Mouse (Mus musculus): ENCODE results near the gene Msmb. TPM values are rescaled to one million over a fixed set of nuclear protein-coding genes. Genes with fewer than 3 reads are reported as not detected.
A peak's percentile ranks its signal among the peaks of the same experiment; 100 is the strongest.
"Not testable (repeated sequence)": the region's sequence is repeated elsewhere in the genome, so short reads cannot be mapped to it uniquely, and the experiment has no call there.

The Msmb gene
- polyA plus RNA-seq (2012; rRNA removed) = not detected in 2 replicates

GRCm38 (mm10) chr14:32141723-32142122 is at the start of gene Msmb:
Gene Msmb (plus strand): TSS chr14:32142023.
- no peak for DNase-seq (ENCODE audit: low read depth)

GRCm38 (mm10) chr14:32093018-32093417 is 48.8 kb upstream of the Msmb start:
- no peak for DNase-seq (ENCODE audit: low read depth)

DNA sequence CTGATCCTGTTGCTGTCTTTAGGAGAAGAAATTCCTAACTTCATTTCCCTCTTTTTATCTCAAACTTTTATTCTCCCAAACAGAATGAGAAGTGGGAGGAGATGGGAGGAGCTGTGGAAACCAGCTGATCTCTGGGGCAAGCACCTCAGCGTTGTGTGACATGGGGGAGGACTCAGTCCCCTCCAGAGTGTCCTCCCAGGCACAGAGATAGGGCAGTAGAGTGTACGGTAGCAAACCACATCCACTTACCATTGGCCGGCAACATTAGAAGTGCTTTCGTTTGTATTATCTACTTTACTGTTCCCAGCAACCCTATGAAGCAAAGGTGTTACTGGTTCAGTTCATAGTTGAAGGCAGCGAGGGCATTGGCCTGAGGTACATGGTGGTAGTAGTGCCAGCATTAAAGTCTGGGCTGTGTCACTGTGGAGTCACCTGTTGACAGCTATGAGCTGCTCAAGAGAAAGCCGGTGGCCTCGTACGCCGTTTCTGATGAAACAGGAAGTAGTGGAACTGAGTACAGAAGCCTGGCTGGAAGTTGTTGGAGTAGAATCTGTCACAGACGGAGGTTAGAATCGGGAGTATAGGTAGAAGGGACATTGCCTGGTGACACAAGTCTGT is 48.2 kb upstream of the Msmb start:
- no peak for DNase-seq (ENCODE audit: low read depth)

GRCm38 (mm10) chr14:32095646-32096045 is 46.2 kb upstream of the Msmb start:
- no peak for DNase-seq (ENCODE audit: low read depth)

GRCm38 (mm10) chr14:32096740-32097139 is 45.1 kb upstream of the Msmb start:
- no peak for DNase-seq (ENCODE audit: low read depth)

- no peak for DNase-seq (ENCODE audit: low read depth)
Measured at GRCm38 (mm10) chr14:32097691-32098090, 44.1 kb upstream of the Msmb start.

GRCm38 (mm10) chr14:32098951-32099350 is 42.9 kb upstream of the Msmb start:
- no peak for DNase-seq (ENCODE audit: low read depth)

DNA sequence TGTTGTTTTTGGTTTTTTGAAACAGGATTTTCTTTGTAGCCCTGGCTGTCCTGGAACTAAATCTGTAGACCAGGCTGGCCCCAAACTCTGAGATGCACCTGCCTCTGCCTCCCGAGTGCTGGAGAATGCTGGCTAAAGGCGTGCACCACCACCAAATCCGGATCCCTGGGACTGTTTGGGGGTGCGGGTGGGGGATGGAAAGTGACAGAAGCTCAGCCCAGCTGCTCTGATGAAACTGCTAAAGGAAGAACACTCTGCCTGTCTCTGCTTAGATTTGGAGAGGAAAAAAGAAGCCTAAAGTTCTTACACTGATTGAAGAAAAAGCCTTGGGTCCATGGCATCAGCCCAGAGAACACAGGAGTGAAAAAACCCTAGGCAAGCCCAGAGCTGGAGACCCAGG is 38.3 kb upstream of the Msmb start:
- no peak for DNase-seq (ENCODE audit: low read depth)

DNA sequence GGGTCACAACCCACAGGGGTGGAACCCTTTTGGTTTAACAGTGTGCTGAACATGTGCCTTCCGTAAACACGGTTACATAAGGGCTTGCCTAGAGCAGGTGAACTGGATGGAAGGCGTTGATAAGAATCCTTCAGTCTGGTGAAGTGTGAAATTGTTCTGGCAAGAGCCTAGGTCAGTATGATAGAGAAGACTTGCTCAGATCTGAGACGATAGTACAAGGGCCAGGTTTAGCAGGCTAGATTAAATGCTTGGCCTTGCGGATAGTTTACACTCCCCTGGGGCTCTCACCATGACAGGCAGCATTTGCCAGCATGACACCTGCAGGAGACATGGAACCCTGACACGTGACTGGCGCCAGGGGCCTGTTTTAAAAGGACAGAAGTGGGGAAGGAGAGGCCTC is 36.2 kb upstream of the Msmb start:
- no peak for DNase-seq (ENCODE audit: low read depth)

- no peak for DNase-seq (ENCODE audit: low read depth)
Measured at GRCm38 (mm10) chr14:32106911-32107310, 34.9 kb upstream of the Msmb start.

DNA sequence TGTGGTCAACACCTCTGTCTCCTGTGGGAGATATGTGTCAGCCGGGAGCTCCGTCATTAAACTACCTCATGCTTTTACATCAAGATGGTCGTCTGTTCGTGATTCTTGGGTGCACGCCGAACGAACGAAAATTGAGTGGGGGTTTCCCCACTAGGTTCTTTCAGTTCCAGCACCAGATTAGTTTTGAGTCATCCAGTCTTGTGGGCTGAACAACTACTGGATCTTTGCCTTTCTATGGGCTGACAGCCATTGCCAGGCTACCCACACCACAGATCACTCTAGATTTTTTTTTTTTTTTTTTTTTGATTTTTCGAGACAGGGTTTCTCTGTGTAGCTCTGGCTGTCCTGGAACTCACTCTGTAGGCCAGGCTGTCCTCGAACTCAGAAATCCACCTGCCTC is 29.7 kb upstream of the Msmb start:
- not testable (repeated sequence) for DNase-seq (ENCODE audit: low read depth)

DNA sequence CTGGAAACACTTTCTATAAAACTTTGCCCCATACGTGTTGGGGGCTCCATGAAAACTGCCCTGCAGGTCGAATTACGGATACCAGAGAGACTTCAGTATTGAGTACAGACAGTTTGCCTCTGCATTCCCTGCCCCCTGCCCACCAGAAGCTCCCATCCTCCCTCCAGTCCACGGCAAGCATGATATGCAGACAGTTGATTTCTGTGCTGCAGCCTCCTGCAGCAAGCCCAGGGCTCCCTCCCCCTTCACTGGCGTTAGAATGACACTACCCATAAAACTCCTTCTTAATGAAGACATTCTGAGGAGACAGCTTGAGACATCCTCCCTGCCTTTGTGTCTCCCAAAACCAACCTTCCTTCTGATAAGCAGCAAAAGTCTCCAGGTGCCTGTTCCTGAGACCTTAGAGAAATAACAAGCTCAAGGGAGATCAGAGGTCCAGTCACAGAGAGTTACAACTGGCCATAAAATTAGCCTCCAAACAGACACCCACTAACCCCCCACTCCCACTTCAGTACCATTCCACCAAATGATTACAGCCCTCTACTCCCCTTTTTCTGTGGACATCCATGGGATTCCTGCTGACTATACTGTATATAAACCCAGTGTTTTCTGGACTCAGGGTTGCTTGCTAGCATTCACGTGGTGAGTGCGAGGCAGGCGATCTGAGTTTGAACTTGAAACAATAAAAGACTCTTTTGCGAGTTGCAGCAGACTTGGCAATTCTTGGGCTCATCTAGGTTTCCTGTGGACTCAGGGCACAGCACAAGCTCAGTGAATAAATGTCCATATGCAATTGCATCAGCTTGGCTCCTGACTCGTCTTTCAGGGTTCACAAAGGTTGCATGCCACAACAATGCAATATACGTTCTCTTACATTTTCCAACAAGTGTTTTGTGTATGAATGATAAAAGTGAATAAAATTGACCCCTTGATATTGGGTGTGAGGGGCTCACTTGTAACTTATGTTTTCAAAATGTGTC is 20.6 kb upstream of the Msmb start:
- DNase-seq (ENCODE audit: low read depth) = peak; percentile 8

GRCm38 (mm10) chr14:32121920-32122315 is 19.9 kb upstream of the Msmb start:
- no peak for DNase-seq (ENCODE audit: low read depth)

- DNase-seq (ENCODE audit: low read depth) = no peak
Measured at GRCm38 (mm10) chr14:32124261-32124660, 17.6 kb upstream of the Msmb start.

GRCm38 (mm10) chr14:32125256-32125655 is 16.6 kb upstream of the Msmb start:
- not testable (repeated sequence) for DNase-seq (ENCODE audit: low read depth)

- DNase-seq (ENCODE audit: low read depth) = no peak
Measured at GRCm38 (mm10) chr14:32128409-32128808, 13.4 kb upstream of the Msmb start.

- no peak for DNase-seq (ENCODE audit: low read depth)
Measured at GRCm38 (mm10) chr14:32131836-32132235, 10.0 kb upstream of the Msmb start.

DNA sequence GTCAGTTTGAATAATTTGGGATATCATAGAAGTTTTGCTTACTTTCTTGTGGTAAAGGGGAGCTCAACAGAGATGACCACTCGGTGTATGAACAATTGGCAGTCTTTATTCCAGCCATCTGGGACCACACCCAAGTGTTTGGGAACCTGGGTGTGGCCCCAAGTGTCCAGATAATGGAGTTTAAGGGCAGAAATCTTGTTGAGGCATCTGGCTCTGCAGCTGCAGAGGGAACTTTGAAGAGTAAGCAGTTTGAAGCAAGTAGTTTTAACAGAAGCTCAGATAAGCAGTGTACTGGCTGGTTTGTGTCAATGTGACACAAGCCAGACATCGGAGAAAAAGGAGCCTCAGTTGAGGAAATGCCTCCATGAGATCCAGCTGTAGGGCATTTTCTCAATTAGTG is 7.5 kb upstream of the Msmb start:
- DNase-seq (ENCODE audit: low read depth) = no peak

DNA sequence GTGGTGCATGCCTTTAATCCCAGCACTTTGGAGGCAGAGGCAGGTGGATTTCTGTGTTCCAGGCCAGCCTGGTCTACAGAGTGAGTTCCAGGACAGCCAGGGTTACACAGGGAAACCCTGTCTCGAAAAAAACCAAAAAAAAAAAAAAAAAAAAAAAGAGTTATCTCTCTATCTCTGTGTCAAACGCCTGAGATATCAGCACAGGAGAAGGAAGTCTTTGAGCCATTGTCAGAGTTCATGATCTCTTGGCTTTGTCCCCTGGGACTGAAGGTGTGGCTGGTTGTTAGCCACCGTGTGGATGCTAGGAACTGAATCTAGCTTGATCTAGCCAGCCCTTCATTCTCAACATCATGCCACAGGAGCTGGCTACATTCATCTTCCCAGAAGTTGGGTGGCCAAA is 5.4 kb upstream of the Msmb start:
- not testable (repeated sequence) for DNase-seq (ENCODE audit: low read depth)

DNA sequence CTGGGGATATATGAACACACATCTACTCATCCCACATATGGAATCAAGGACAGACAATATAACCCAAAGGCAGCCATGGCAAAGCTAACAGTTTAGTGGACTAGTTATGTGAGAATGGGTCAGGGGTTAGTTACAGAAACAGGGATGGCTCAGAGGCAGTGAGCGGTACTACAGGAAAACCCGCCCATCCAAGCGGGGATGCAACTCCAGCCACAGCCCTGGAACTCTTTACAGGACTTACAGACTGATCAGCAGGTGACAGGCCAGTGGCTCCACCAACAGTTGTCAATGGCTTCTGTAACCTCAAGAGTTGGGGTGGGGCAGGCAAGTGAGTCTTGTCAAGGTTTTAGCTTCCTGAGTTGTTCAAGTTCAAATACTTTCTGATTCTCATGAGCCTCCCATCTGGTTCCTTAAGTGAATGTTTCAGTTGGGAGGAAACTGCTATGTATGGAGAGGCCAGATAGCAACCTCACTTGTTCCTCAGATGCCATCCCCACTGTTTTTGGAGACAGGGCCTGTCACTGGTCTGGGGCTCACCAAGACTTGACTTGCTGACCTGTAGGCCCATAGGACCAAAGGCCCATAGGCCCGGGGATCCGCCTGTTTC is 1.4 kb upstream of the Msmb start:
- no peak for DNase-seq (ENCODE audit: low read depth)

DNA sequence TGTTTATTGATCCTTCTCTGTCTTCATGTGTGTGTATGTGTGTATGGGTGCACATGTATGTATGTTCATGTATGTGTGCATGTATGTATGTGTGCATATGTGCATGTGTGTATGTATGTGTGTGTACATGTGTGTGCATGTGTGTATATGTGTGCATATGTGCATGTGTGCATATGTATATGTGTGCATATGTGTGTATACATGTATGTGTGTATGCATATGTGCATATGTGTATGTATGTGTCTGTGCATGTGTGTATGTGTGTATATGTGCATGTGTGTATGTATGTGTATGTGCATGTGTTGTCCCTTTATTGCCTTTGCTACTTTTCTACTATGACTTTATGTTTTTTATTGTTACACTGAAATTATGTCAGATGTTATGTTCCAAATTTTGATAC is 2.9 kb downstream of the Msmb start:
- no peak for DNase-seq (ENCODE audit: low read depth)

DNA sequence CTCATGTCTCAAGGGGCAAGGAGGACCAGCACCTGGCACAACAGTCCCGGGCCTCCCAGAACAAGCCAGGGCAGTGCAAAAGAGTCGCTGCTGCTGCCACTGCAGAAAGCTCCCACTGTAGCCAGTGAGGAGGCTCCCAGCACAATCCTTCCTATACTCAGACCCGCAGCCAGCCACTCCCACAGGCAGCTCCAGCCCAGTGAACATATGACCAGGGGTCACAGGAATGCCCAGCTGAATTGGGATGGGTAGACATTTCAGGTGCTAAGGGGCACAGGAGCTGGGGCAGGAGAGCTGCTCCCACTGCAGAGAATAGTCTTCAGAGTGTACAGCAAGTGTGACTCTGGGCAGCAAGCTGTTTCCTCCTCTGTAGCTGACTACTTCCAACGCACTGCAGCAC is 3.6 kb downstream of the Msmb start:
- no peak for DNase-seq (ENCODE audit: low read depth)

All from gonadal fat pad, adult 2 months (tissue).